Mouse (Mus musculus) G1E-ER4 (cell line): ENCODE results near the gene Trim41. TPM values are rescaled to one million over a fixed set of nuclear protein-coding genes. Genes with fewer than 3 reads are reported as not detected.

ENCODE experiments used
- GATA1 ChIP-seq: IDR thresholded peaks from one replicate; pipeline ENCODE4 v1.8.0; 2012; ENCODE audit warnings: low read length, inconsistent platforms
- polyA plus RNA-seq: library from polyadenylated mRNA; stranded (reverse); fragments of >175 nt; gene quantifications from 2 replicates; pipeline ENCODE4 v1.2.3, GENCODE M21; 2012

Gene Trim41
- polyA plus RNA-seq, 1 experiment: 71.0 TPM

- no peak for TF ChIP-seq GATA1
Measured at GRCm38 (mm10) chr11:48787455-48788211, 29.5 kb downstream of the Trim41 start.

- TF ChIP-seq GATA1: no peak
Measured at GRCm38 (mm10) chr11:48782243-48782642, 34.9 kb downstream of the Trim41 start.

GRCm38 (mm10) chr11:48779450-48779849 lies 37.7 kb downstream of the Trim41 start:
- TF ChIP-seq GATA1: no peak

DNA sequence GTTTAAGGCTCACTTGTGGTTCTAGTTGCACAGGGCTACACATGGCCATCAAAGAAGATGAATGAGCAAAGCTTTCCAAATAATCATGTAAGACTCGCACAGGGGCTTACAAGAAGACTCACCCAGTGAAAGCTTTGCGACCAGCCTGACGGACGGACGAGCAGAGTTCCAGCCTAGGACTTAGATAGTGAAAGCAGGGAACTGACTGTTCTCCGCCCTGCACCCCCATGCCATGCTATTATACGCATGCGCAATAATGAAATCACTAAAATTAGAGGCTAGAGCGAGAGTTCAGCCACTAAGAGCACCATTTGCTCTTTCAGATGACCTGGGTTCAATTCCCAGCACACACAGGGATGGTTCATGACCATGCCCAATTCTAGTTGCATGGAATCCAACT lies 39.9 kb downstream of the Trim41 start:
- no peak for TF ChIP-seq GATA1

GRCm38 (mm10) chr11:48776664-48777063 lies 40.5 kb downstream of the Trim41 start:
- no peak for TF ChIP-seq GATA1

GRCm38 (mm10) chr11:48775483-48775882 lies 41.7 kb downstream of the Trim41 start:
- no peak for TF ChIP-seq GATA1

DNA sequence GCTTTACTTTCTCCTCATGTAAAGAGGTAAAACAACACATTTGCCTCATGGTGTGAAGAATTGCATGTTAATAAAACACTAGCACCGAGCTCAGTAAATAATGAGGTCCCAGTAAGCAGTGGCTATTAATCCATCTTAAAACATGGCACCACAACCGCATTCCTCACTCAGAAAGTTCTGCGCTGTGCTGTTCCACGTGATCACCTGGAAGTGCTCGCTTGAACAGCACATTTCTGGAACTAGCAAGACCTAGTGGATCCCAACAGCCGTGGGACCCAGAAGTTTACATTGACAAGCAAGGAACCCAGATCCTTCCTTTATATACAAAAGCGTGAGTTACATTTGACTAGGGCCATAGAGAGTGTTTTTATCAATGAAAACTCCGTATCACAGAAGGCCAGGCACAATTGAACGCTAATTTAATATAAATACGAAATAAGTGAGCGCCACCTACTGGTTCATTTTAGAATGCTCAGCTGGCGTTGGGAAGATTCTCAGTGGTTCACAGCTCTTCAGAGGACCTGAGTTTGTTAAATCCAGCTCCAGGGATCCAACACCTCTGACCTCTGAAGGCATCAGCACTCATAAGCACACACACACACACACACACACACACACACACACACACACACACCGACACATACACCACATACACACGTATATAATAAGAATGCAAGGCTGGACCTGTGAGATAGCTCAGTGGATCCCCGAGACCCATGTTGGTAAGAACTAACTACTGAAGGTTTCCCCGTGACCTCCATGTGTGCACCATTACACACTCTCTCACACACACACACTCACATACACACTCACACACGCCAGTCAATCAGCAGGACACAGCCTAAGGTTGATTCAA lies 42.5 kb downstream of the Trim41 start:
- TF ChIP-seq GATA1: no peak

DNA sequence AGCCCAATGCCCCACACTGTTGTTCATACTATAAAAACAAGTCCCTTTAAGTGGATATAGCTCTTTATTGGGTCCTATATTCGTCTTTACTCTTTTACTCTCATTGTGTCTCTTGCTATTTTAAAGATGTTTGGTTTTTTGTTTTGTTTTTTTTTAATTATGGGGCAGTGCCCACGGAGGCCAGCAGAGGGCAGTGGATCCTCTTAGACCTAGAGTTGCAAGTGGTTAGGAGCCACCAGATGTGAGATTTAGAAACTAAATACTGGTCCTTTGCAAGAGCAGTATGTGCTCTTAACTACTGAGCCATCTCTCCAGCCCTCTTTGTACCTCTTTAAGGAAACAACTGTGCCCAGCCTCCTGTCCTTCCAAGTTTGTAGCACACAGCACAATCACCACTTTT lies 45.5 kb downstream of the Trim41 start:
- no peak for TF ChIP-seq GATA1

DNA sequence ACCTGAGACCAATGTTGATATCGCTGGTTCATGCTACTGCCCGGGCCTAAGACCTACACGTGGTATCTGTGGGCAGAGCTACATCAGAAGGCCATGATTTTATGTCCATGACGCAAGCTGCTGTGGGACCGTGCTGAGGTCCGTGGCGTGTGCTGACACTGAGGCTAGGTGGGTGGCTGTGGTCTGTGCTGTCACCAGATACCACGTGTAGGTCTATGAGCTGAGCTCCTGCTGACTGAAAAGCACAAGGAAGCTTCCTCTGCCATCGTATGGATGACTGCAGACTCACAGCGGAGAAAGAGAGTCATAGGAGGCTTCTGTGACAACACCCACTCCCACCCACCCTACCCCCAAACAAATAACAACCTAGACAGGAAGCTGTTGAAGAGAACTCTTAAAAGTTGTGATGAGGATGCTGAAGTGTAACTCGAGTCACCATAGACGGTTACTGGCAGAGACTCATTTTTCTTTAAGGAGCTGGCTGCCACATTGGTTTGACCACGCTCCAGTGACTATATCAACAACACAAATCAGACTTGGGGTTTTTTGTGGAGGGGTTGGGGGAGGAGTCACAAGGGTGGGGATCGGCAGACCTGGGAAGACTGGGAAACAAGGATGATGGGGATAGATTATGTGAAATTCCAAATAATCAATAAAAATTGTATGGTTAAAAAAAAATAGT lies 49.8 kb downstream of the Trim41 start:
- TF ChIP-seq GATA1: no peak

- no peak for TF ChIP-seq GATA1
Measured at GRCm38 (mm10) chr11:48764119-48764518, 53.0 kb downstream of the Trim41 start.

- TF ChIP-seq GATA1: no peak
Measured at GRCm38 (mm10) chr11:48759021-48759420, 58.1 kb downstream of the Trim41 start.

Other genes with a start within 250 kb of the Trim41 start
- gene Rack1, start 17.0 kb downstream of the Trim41 start, polyA plus RNA-seq: 363 and 5,083 TPM in 2 replicates
- gene Trim7, start 8.8 kb upstream of the Trim41 start, polyA plus RNA-seq: 1.0 and 1.2 TPM in 2 replicates
- gene Gm12184, start 9.3 kb upstream of the Trim41 start, polyA plus RNA-seq: 56.4 and 64.2 TPM in 2 replicates
- 2.2 and 2.4 TPM in 2 replicates for gene Irgm1, start 54.3 kb upstream of the Trim41 start, polyA plus RNA-seq
- not detected in 2 replicates for gene Gm5431, start 84.9 kb upstream of the Trim41 start, polyA plus RNA-seq
- 0.10 and 0.23 TPM in 2 replicates for gene Psme2b, start 128.8 kb upstream of the Trim41 start, polyA plus RNA-seq
- gene Olfr56, start 161.5 kb upstream of the Trim41 start, polyA plus RNA-seq: 0.02 and 0.03 TPM in 2 replicates
- not detected in 2 replicates for gene 9930111J21Rik1, start 162.0 kb upstream of the Trim41 start, polyA plus RNA-seq
- gene Gm12185, start 174.9 kb upstream of the Trim41 start, polyA plus RNA-seq: not detected in 2 replicates
- 0.04 and 0.06 TPM in 2 replicates for gene Tgtp1, start 176.8 kb upstream of the Trim41 start, polyA plus RNA-seq
- gene 9930111J21Rik2, start 233.9 kb upstream of the Trim41 start, polyA plus RNA-seq: 0.01 and 0.02 TPM in 2 replicates
- gene Tgtp2, start 246.9 kb upstream of the Trim41 start, polyA plus RNA-seq: 0.59 and 0.72 TPM in 2 replicates